Mouse (Mus musculus) effector memory CD4-positive, alpha-beta T cell, adult 7 months (primary cell): ENCODE data around the gene Gstp2. TPM values are rescaled to one million over a fixed set of nuclear protein-coding genes. Genes with fewer than 3 reads are reported as not detected.

Experiments used
- polyA plus RNA-seq: library from polyadenylated mRNA; unstranded; fragments of 100-300 nt; shearing (Covaris generic); gene quantifications from one replicate; pipeline ENCODE4 v1.2.1, GENCODE M21; 2017

Gstp2 gene
- polyA plus RNA-seq: not detected

GRCm38 (mm10) chr19:4045966-4046865 lies at the start of gene Gstp2:
Gene Gstp2 (minus strand): TSS chr19:4046023.

GRCm38 (mm10) chr19:4081394-4081793 lies 35.6 kb upstream of the Gstp2 start, which contains the start of gene Cabp2:
Gene Cabp2 (plus strand): TSS chr19:4081578.

GRCm38 (mm10) chr19:4059069-4059740 lies 13.4 kb upstream of the Gstp2 start, which contains the start of gene Gstp3:
Gene Gstp3 (minus strand): TSS chr19:4059569.

GRCm38 (mm10) chr19:4037788-4038232 lies 8.0 kb downstream of the Gstp2 start, which contains the start of gene Gstp1:
Gene Gstp1 (minus strand): TSS chr19:4037985.

GRCm38 (mm10) chr19:4012432-4013022 lies 33.3 kb downstream of the Gstp2 start, which contains the start of gene Ndufv1:
Gene Ndufv1 (minus strand): TSS chr19:4012806.

GRCm38 (mm10) chr19:4003112-4003511 lies 42.7 kb downstream of the Gstp2 start, which contains the start of gene Doc2g:
Gene Doc2g (plus strand): TSS chr19:4003313.

GRCm38 (mm10) chr19:4000119-4000900 lies 45.5 kb downstream of the Gstp2 start, which contains the start of the genes Nudt8 and Gm49405:
Gene Nudt8 (plus strand): TSS chr19:4000580.
Gene Gm49405 (plus strand): TSS chr19:4000626.

GRCm38 (mm10) chr19:3992416-3992815 lies 53.4 kb downstream of the Gstp2 start, which contains the start of gene Tbx10:
Gene Tbx10 (plus strand): TSS chr19:3992752.

Other genes starting within 250 kb of the Gstp2 start
- 27.0 TPM for gene Chka, start 194.2 kb downstream of the Gstp2 start, polyA plus RNA-seq
- 66.4 TPM for gene Tcirg1, start 138.9 kb downstream of the Gstp2 start, polyA plus RNA-seq
- 118 TPM for gene Ndufs8, start 133.2 kb downstream of the Gstp2 start, polyA plus RNA-seq
- gene Aldh3b1, start 116.2 kb downstream of the Gstp2 start, polyA plus RNA-seq: 0.20 TPM
- gene Unc93b1, start 110.8 kb downstream of the Gstp2 start, polyA plus RNA-seq: 37.0 TPM
- 0.29 TPM for gene Aldh3b3, start 87.4 kb downstream of the Gstp2 start, polyA plus RNA-seq
- gene Aldh3b2, start 73.7 kb downstream of the Gstp2 start, polyA plus RNA-seq: not detected
- gene Acy3, start 59.5 kb downstream of the Gstp2 start, polyA plus RNA-seq: not detected
- not detected for gene Tbx10, start 53.3 kb downstream of the Gstp2 start, polyA plus RNA-seq
- 12.7 TPM for gene Nudt8, start 45.4 kb downstream of the Gstp2 start, polyA plus RNA-seq
- gene Gm49405, start 45.4 kb downstream of the Gstp2 start, polyA plus RNA-seq: 0.85 TPM
- gene Doc2g, start 42.7 kb downstream of the Gstp2 start, polyA plus RNA-seq: 2.1 TPM
- gene Ndufv1, start 33.2 kb downstream of the Gstp2 start, polyA plus RNA-seq: 109 TPM
- 392 TPM for gene Gstp1, start 8.0 kb downstream of the Gstp2 start, polyA plus RNA-seq
- gene Gstp3, start 13.5 kb upstream of the Gstp2 start, polyA plus RNA-seq: 42.6 TPM
- gene Cabp2, start 35.6 kb upstream of the Gstp2 start, polyA plus RNA-seq: not detected
- 550 TPM for gene Cdk2ap2, start 51.2 kb upstream of the Gstp2 start, polyA plus RNA-seq
- 224 TPM for gene Pitpnm1, start 54.0 kb upstream of the Gstp2 start, polyA plus RNA-seq
- 157 TPM for gene Aip, start 79.8 kb upstream of the Gstp2 start, polyA plus RNA-seq
- gene Gpr152, start 93.8 kb upstream of the Gstp2 start, polyA plus RNA-seq: not detected
- not detected for gene Cabp4, start 98.0 kb upstream of the Gstp2 start, polyA plus RNA-seq
- 214 TPM for gene Coro1b, start 102.6 kb upstream of the Gstp2 start, polyA plus RNA-seq
- gene Ptprcap, start 107.6 kb upstream of the Gstp2 start, polyA plus RNA-seq: 375 TPM
- 57.9 TPM for gene Rps6kb2, start 117.3 kb upstream of the Gstp2 start, polyA plus RNA-seq
- 13.1 TPM for gene Carns1, start 129.5 kb upstream of the Gstp2 start, polyA plus RNA-seq
- gene Tbc1d10c, start 145.3 kb upstream of the Gstp2 start, polyA plus RNA-seq: 416 TPM
- 774 TPM for gene Ppp1ca, start 146.0 kb upstream of the Gstp2 start, polyA plus RNA-seq
- gene Rad9a, start 155.6 kb upstream of the Gstp2 start, polyA plus RNA-seq: 28.5 TPM
- gene Clcf1, start 168.2 kb upstream of the Gstp2 start, polyA plus RNA-seq: 40.7 TPM
- not detected for gene AC109138.7, start 168.3 kb upstream of the Gstp2 start, polyA plus RNA-seq
- 59.6 TPM for gene Pold4, start 185.9 kb upstream of the Gstp2 start, polyA plus RNA-seq
- gene Ssh3, start 223.2 kb upstream of the Gstp2 start, polyA plus RNA-seq: 0.32 TPM
- gene Ankrd13d, start 237.1 kb upstream of the Gstp2 start, polyA plus RNA-seq: 7.9 TPM